Mouse (Mus musculus) kidney, embryonic 14.5 days (tissue): ENCODE results near the gene Trim44. TPM values are rescaled to one million over a fixed set of nuclear protein-coding genes. Genes with fewer than 3 reads are reported as not detected.
A peak's percentile ranks its signal among the peaks of the same experiment; 100 is the strongest.

ENCODE experiments used
- ATAC-seq: fragments of 200-750 bp; cut with Nextera tagmentation; 2 replicates; pipeline ENCODE4 v1.8.0; 2017; ENCODE audit warnings: moderate number of reproducible peaks, mild to moderate bottlenecking, moderate TSS enrichment, moderate library complexity; ENCODE audit not compliant: low FRiP score, low TSS enrichment
- H3K27ac ChIP-seq: fragments of 300-500 bp; sonication (generic); 2 replicates; pipeline ENCODE4 v1.5.1; 2014; ENCODE audit warnings: low read depth, mild to moderate bottlenecking, low read length, moderate library complexity, mixed read lengths
- H3K27me3 ChIP-seq: fragments of 300-500 bp; sonication (generic); 2 replicates; pipeline ENCODE4 v1.6.1; 2014; ENCODE audit warnings: mild to moderate bottlenecking, low read length; ENCODE audit not compliant: control insufficient read depth, insufficient read depth
- H3K36me3 ChIP-seq: fragments of 300-500 bp; sonication (generic); 2 replicates; pipeline ENCODE4 v1.6.1; 2014; ENCODE audit warnings: low read length, mixed read lengths; ENCODE audit not compliant: control insufficient read depth, insufficient read depth
- H3K4me1 ChIP-seq: fragments of 300-500 bp; sonication (generic); 2 replicates; pipeline ENCODE4 v1.6.1; 2014; ENCODE audit warnings: low read length, mixed read lengths; ENCODE audit not compliant: control insufficient read depth, insufficient read depth
- H3K4me2 ChIP-seq: fragments of 300-500 bp; sonication (generic); replicated peaks from 2 replicates; pipeline ENCODE4 v1.6.1; 2014; ENCODE audit warnings: low read depth, mild to moderate bottlenecking, low read length
- H3K4me3 ChIP-seq: fragments of 300-500 bp; sonication (generic); 2 replicates; pipeline ENCODE4 v1.5.1; 2014; ENCODE audit warnings: mild to moderate bottlenecking, low read length
- H3K9ac ChIP-seq: fragments of 300-500 bp; sonication (generic); 2 replicates; pipeline ENCODE4 v1.6.1; 2014; ENCODE audit warnings: low read depth, mild to moderate bottlenecking, low read length, moderate library complexity
- H3K9me3 ChIP-seq: fragments of 300-500 bp; sonication (generic); 2 replicates; pipeline ENCODE4 v1.6.1; 2016; ENCODE audit warnings: low read length; ENCODE audit not compliant: control insufficient read depth
- WGBS: fragments of 180-500 bp; shearing (Covaris S2); extraction: QIAGEN DNeasy Blood & Tissue Kit; methylation state at CpG from one replicate; pipeline ENCODE4 v1.1.7; 2014; 5-methylcytosine and 5-hydroxymethylcytosine counted together
- polyA plus RNA-seq: library from polyadenylated mRNA; unstranded; fragments of >200 nt; fragmentation: Nextera tagmentation; extraction: Ambion mirVana; gene quantifications from 2 replicates; pipeline ENCODE4 v1.2.1, GENCODE M21; 2014

Gene Trim44
- polyA plus RNA-seq, 1 experiment from 2014 or later, result 42.5 TPM

DNA sequence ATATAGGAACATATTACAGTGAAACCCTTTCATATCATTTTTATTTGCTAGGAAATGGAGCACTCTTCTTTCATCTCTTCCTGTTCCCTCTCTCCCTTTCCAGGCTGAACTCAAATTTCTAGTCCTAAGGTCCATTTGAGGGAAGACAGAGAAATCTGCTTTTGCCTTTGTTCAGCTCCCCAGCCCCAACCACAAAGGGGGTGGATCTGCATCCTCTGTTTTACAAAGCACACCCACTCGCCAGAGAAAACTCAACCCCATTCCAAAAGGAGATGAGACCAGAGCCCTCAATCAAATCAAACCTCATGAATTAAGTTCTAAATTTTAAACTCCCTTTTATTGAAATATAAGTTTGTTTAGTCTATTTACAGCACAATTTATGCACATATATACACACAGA lies 41.4 kb upstream of the Trim44 start:
- 44% methylated on average over 1 of the region's 1 CpGs for WGBS

DNA sequence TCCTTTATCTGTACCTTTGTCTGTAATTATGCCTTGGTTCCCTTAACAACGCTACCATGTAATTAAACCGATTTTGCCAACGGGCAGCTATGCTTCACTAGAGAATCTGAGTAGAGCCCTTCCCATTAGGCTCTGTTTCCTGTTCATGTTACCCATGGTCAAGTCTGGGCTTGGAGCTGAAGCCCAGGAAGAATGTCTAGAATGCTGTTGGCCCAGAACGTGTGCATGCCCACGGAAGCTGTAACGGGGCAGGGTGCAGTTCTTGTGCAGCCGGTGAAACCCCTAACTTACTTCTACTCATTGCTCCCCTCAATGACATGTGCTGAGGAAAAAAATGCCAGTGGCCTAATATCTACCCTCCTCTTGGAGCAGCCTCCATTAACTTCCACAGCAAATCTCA lies 40.2 kb upstream of the Trim44 start:
- Histone ChIP-seq H3K4me2 (no peak overlapping the region), H3K9ac (no peak overlapping the region), H3K4me1 (peaks cover 24% of the 10 kb centered on the region; the same call in 1 of the 2 replicates), H3K27ac (no peak overlapping the region), H3K9me3 (no peaks in the 10 kb centered on the region), H3K36me3 (no peaks in the 10 kb centered on the region), H3K4me3 (no peak overlapping the region), H3K27me3 (no peaks in the 10 kb centered on the region)
- 73% methylated on average over 7 of the region's 7 CpGs for WGBS
- no peak for ATAC-seq

More for the DNA sequence above, 41.4 kb upstream of the Trim44 start:
- no peak for ATAC-seq
- Histone ChIP-seq H3K4me2 (peak overlapping the region; percentile 81), H3K4me1 (peaks cover 24% of the 10 kb centered on the region; the same call in 1 of the 2 replicates), H3K27ac (no peak overlapping the region), H3K9me3 (no peaks in the 10 kb centered on the region), H3K27me3 (no peaks in the 10 kb centered on the region), H3K36me3 (no peaks in the 10 kb centered on the region), H3K9ac (no peak overlapping the region), H3K4me3 (no peak overlapping the region)

DNA sequence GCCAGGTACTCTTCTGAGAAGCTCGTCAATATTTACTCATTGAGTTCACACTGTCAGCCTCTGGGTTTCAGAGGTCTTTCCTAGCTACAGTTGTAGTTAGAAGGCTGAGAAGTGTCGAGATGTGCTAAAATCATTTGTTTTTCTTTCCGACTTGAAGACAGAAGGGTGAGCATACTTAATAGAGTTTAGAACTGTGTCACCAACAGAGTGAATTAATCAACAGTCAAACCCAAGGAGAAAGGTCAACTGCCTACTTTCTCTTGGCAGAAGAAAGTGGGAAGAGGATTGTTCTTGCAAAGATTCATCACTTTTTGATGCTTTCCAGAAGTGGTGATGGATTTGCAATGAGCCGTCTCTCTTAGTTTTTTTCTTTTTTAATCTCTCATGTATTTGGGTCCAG lies 39.2 kb upstream of the Trim44 start:
- no peak overlapping the region for H3K27ac ChIP-seq
- no peak overlapping the region for H3K4me3 ChIP-seq
- H3K9me3 ChIP-seq, result no peaks in the 10 kb centered on the region
- H3K9ac ChIP-seq, result no peak overlapping the region
- 56% methylated on average over 4 of the region's 4 CpGs for WGBS
- no peaks in the 10 kb centered on the region for H3K36me3 ChIP-seq
- no peak overlapping the region for H3K4me2 ChIP-seq
- peaks cover 20% of the 10 kb centered on the region; the same call in 1 of the 2 replicates for H3K4me1 ChIP-seq
- no peaks in the 10 kb centered on the region for H3K27me3 ChIP-seq
- no peak for ATAC-seq

DNA sequence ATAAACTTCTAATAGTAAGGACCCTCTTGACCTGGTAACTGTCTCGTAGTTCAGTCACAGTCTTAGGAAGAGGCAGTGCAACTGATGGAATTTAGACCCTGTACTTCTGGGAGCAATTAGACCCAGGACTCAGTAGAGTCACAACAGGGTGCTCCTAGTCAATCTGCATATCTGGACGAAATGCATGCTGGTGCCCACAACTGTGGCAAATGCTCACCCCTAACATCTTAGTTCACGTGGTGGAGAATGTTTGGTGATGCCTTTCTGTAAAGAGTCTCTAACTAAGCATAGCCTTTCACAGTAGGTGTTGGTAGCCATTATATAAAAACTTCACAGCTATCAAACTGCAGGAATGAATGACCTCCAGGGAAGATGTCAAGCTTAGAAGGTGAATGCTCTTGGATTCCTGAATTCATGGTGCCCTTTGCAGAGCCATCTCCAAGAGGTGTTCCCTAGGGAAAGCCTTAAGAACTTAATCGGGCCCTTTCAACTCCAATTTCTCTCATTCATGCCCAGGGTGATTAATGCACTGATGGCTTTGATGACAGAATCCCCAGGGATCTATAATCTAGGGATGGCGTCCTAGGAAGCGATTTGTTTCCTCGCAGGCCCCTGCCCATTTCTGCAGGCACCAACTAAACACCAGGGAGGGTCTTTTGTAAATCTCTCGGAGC lies 29.9 kb upstream of the Trim44 start:
- Histone ChIP-seq H3K36me3 (no peaks in the 10 kb centered on the region), H3K27ac (no peak overlapping the region), H3K27me3 (no peaks in the 10 kb centered on the region), H3K4me3 (no peak overlapping the region), H3K4me2 (no peak overlapping the region), H3K9ac (no peak overlapping the region), H3K9me3 (no peaks in the 10 kb centered on the region), H3K4me1 (no peaks in the 10 kb centered on the region)
- WGBS, result 57% methylated on average over 8 of the region's 8 CpGs
- ATAC-seq, result no peak

DNA sequence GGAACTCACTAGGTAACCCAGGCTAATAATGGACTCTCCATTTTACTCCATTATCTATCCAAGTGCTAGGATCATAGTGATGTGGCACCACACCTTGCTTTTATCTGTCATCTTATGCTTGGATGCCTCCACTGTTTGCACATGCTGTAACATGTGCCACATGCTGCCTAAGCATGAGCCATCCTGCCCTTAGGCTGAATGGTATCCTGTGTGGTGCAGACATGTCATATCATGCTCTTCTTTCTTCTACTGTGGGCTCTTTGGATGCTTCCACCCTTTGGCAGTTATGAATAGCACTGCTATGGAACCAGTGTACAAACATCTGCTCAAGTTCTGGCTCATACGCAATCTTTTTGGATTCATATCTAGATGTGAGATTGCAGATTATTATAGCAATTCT lies 26.3 kb upstream of the Trim44 start:
- Histone ChIP-seq H3K9ac (no peak overlapping the region), H3K9me3 (no peaks in the 10 kb centered on the region), H3K27me3 (no peaks in the 10 kb centered on the region), H3K36me3 (no peaks in the 10 kb centered on the region), H3K27ac (no peak overlapping the region), H3K4me3 (no peak overlapping the region), H3K4me2 (no peak overlapping the region), H3K4me1 (no peaks in the 10 kb centered on the region)
- WGBS, result 96% methylated on average over 1 of the region's 1 CpGs
- ATAC-seq, result no peak

DNA sequence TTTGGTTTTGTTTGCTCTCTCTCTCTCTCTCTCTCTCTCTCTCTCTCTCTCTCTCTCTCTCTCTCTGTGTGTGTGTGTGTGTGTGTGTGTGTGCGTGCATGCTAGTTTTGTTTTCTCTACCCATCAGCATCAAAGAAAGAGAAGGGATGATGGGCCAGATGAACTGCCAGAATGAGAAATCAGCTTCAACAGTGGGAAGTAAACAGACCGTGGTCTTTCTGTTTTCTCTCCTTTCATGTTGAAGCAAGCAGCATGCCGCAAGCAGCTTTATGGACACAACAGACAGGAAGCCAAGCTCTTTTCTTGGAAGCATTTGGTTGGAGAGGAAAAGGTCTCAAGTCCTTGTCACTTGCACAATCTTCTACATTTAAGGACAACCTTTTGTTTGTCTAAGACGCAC lies 23.5 kb upstream of the Trim44 start:
- Histone ChIP-seq H3K36me3 (no peaks in the 10 kb centered on the region), H3K9ac (no peak overlapping the region), H3K4me3 (no peak overlapping the region), H3K4me2 (no peak overlapping the region), H3K9me3 (no peaks in the 10 kb centered on the region), H3K27me3 (no peaks in the 10 kb centered on the region), H3K27ac (no peak overlapping the region), H3K4me1 (no peaks in the 10 kb centered on the region)
- ATAC-seq, result no peak
- WGBS, result 32% methylated on average over 4 of the region's 4 CpGs

DNA sequence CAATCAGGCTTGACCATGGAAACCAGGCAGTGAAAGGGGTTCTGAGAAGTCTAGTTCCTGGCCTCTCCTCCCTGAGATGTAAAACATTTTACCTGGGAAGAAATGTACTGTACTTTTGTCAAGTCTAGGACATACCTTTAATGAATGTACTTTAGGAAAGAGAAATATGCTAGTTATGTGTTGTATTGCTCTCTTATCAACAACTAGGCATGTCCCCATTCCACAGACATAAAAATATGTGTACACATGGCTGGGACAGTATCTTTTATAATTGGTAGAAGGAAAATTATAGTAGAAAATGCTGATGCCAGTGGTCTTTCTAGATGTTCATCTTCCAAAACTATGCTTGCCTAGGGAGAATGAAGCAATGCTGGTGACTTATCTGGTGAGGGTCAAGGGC lies 20.3 kb upstream of the Trim44 start:
- no peak overlapping the region for H3K4me3 ChIP-seq
- no peak for ATAC-seq
- no peak overlapping the region for H3K9ac ChIP-seq
- H3K27ac ChIP-seq, result no peak overlapping the region
- H3K36me3 ChIP-seq, result no peaks in the 10 kb centered on the region
- H3K4me1 ChIP-seq, result no peaks in the 10 kb centered on the region
- H3K27me3 ChIP-seq, result no peaks in the 10 kb centered on the region
- no peak overlapping the region for H3K4me2 ChIP-seq
- H3K9me3 ChIP-seq, result no peaks in the 10 kb centered on the region

DNA sequence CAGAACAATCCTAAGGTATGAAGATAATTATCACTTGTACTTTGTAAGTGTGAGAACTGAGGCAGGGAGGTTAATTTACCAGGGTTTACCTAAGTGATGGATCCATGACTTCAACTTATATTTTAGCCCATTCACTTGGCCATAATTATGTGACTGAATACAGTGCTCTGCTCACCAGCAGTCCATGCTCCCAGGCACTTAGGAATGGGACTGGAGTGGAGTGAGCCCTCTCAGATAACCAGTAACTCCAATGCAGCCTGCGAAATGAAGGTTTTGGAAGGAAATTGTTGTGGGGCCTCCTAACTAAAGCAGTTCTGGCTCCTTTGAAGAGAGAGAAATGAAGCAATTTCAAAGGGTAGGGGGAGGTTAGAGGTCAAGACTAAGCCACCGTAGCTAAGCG lies 18.8 kb upstream of the Trim44 start:
- H3K4me2 ChIP-seq, result no peak overlapping the region
- H3K9ac ChIP-seq, result no peak overlapping the region
- no peaks in the 10 kb centered on the region for H3K36me3 ChIP-seq
- no peak for ATAC-seq
- H3K27ac ChIP-seq, result no peak overlapping the region
- H3K27me3 ChIP-seq, result no peaks in the 10 kb centered on the region
- H3K4me1 ChIP-seq, result no peaks in the 10 kb centered on the region
- 50% methylated on average over 3 of the region's 3 CpGs for WGBS
- H3K4me3 ChIP-seq, result no peak overlapping the region
- H3K9me3 ChIP-seq, result no peaks in the 10 kb centered on the region

DNA sequence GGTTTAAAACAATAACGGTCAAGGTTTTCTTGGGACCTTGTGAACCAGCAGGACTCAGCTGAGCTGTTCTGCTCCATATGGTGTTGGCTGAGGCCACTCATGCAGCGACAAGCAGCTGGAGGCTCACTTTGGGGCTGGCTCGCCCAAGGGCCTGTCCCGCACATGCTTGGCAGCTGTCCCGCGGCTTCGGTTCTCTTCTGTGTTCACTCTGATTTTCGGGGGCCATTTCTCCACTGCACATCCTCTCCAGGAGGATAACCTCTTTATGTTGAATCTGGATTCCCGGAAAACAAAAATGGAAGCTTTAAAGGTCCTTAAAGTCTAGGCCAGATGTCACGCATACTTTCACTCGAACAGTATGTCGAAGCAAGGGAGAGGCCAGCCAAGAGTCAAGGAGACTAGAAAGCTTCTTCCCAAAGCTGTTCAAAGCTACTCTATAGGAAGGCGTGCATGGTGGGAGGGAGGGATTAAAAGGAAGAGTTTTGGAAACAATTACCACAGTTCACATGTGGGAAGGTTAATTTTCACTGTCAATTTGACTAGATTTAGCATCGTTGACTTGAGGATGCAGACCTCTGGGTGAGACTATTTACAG lies 8.6 kb upstream of the Trim44 start:
- H3K27ac ChIP-seq, result no peak overlapping the region
- no peak for ATAC-seq

More for the DNA sequence above, 8.6 kb upstream of the Trim44 start:
- H3K36me3 ChIP-seq, result no peaks in the 10 kb centered on the region
- no peak overlapping the region for H3K9ac ChIP-seq
- no peak overlapping the region for H3K4me2 ChIP-seq
- H3K4me1 ChIP-seq, result no peaks in the 10 kb centered on the region
- no peaks in the 10 kb centered on the region for H3K9me3 ChIP-seq
- 86% methylated on average over 14 of the region's 14 CpGs for WGBS
- H3K4me3 ChIP-seq, result no peak overlapping the region
- H3K27me3 ChIP-seq, result no peaks in the 10 kb centered on the region
